Mouse (Mus musculus): ENCODE results near the gene Stab1. TPM values are rescaled to one million over a fixed set of nuclear protein-coding genes. Genes with fewer than 3 reads are reported as not detected.

The Stab1 gene
- polyA plus RNA-seq, 1 experiment from 2014 or later: 76.1 TPM

DNA sequence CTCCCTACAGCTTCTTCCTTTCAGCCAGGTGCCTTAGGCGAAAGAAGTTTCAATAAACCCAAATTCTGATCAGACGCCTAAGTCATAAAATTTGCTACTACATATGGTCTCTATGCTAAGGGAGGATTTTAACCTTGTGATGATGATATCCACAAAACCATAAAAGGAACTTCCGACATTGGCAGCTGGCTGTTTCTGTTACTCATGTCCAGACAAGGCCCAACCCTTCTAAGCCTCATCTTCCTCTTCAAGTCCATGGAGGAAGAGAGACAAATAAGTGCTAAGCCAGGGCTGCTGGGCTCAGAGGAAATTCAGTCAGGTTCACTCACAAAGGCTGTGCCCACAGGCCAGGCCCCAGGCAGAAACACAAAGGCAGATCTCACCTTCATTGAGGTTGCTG lies 20.9 kb upstream of the Stab1 start:
- no peak overlapping the region for H3K27ac ChIP-seq (replicated peaks; ENCODE audit: low read depth, low read length)
- WGBS: 95% methylated on average over 3 of the region's 3 CpGs

DNA sequence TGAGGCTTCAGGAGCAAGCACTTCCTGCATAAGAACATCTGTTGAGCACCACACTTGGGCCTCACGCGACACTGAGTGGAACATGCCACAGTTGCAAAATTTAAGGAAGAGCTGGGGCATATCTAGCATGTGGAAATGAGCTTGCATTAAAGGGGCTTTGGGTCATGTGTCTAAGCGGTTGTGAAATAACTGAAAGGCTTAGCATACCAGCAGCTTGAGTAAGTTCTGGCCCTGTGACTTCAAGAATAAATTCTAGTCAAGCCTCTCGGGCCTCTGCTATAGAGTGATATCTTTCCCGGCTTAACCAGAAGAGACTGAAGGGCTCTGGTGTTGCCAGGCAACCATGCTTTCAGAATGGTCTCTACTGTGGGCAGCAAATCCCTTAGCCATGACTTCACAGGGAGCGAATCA lies 20.3 kb upstream of the Stab1 start:
- Histone ChIP-seq H3K36me3 (ENCODE audit: control insufficient read depth, insufficient read depth, low read length) (peaks cover 100% of the 10 kb centered on the region), H3K27ac (replicated peaks; ENCODE audit: low read depth, low read length) (no peak overlapping the region), H3K27me3 (replicated peaks; ENCODE audit: control insufficient read depth, insufficient read depth, low read length) (no peaks in the 10 kb centered on the region), H3K4me2 (ENCODE audit: low read depth, low read length) (no peak overlapping the region), H3K4me3 (ENCODE audit: low read depth, low read length) (no peak overlapping the region), H3K9ac (ENCODE audit: low read depth, low read length) (no peak overlapping the region), H3K9me3 (ENCODE audit: control insufficient read depth, low read length) (no peaks in the 10 kb centered on the region), H3K4me1 (ENCODE audit: control insufficient read depth, insufficient read depth, low read length) (no peaks in the 10 kb centered on the region)
- DNase-seq (ENCODE audit: low spot score) (no peak), ATAC-seq (ENCODE audit: low read depth) (no peak)
- 87% methylated on average over 6 of the region's 6 CpGs for WGBS

More for the DNA sequence above, 20.9 kb upstream of the Stab1 start:
- Histone ChIP-seq H3K9me3 (ENCODE audit: control insufficient read depth, low read length) (no peaks in the 10 kb centered on the region), H3K9ac (ENCODE audit: low read depth, low read length) (no peak overlapping the region), H3K27me3 (replicated peaks; ENCODE audit: control insufficient read depth, insufficient read depth, low read length) (no peaks in the 10 kb centered on the region), H3K4me3 (ENCODE audit: low read depth, low read length) (no peak overlapping the region), H3K4me1 (ENCODE audit: control insufficient read depth, insufficient read depth, low read length) (no peaks in the 10 kb centered on the region), H3K4me2 (ENCODE audit: low read depth, low read length) (no peak overlapping the region), H3K36me3 (ENCODE audit: control insufficient read depth, insufficient read depth, low read length) (peaks cover 97% of the 10 kb centered on the region)
- ATAC-seq (ENCODE audit: low read depth) (no peak), DNase-seq (ENCODE audit: low spot score) (no peak)

DNA sequence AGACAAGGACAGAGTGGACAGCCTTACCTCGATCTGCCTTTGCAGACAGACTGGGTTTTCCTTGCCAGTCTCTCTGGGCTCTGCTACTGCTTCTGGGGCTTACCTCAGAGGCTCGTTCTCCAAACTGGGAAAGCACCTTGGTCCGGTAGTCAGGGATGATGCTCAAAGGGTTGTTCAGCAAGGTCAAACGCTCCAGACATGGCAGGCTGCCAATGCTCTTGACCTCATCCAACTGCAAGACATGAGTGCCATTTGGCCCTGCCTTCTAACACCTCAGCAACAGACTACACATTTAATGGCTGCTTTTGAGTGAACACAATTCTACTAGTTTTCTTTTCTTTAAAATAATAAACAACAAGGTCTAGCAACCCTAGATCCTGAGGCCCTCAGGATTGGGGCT lies 18.2 kb upstream of the Stab1 start:
- WGBS: 90% methylated on average over 4 of the region's 4 CpGs
- DNase-seq (ENCODE audit: low spot score) (no peak), ATAC-seq (ENCODE audit: low read depth) (no peak)
- Histone ChIP-seq H3K9me3 (ENCODE audit: control insufficient read depth, low read length) (no peaks in the 10 kb centered on the region), H3K36me3 (ENCODE audit: control insufficient read depth, insufficient read depth, low read length) (peaks cover 100% of the 10 kb centered on the region), H3K27me3 (replicated peaks; ENCODE audit: control insufficient read depth, insufficient read depth, low read length) (no peaks in the 10 kb centered on the region), H3K4me3 (ENCODE audit: low read depth, low read length) (no peak overlapping the region), H3K4me1 (ENCODE audit: control insufficient read depth, insufficient read depth, low read length) (no peaks in the 10 kb centered on the region), H3K4me2 (ENCODE audit: low read depth, low read length) (no peak overlapping the region), H3K9ac (ENCODE audit: low read depth, low read length) (no peak overlapping the region), H3K27ac (replicated peaks; ENCODE audit: low read depth, low read length) (no peak overlapping the region)

DNA sequence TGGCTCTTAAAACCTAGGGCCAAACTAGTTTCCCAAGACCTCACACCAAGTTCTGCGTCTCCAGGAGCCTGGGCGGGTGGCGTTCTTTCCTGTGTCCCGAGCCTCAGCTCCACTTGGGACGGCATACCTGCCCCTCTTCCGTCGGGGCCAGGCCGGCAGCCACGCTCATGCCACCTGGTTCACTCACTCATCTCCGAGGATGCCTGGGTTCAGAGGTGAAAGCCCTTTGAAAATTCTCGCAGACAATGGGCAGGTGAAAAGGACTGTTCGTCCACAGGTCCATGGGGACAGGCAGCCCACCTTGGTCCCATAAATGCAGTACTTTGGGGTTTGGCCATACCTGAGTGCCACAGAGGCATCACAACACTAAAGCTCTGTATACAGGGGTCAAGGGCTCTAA lies 15.8 kb upstream of the Stab1 start:
- Histone ChIP-seq H3K4me3 (ENCODE audit: low read depth, low read length) (no peak overlapping the region), H3K4me2 (ENCODE audit: low read depth, low read length) (no peak overlapping the region), H3K27me3 (replicated peaks; ENCODE audit: control insufficient read depth, insufficient read depth, low read length) (no peaks in the 10 kb centered on the region), H3K36me3 (ENCODE audit: control insufficient read depth, insufficient read depth, low read length) (peaks cover 100% of the 10 kb centered on the region), H3K9me3 (ENCODE audit: control insufficient read depth, low read length) (no peaks in the 10 kb centered on the region), H3K9ac (ENCODE audit: low read depth, low read length) (no peak overlapping the region), H3K27ac (replicated peaks; ENCODE audit: low read depth, low read length) (no peak overlapping the region), H3K4me1 (ENCODE audit: control insufficient read depth, insufficient read depth, low read length) (no peaks in the 10 kb centered on the region)
- no peak for DNase-seq (ENCODE audit: low spot score)
- ATAC-seq (ENCODE audit: low read depth): no peak
- WGBS: 92% methylated on average over 12 of the region's 12 CpGs

DNA sequence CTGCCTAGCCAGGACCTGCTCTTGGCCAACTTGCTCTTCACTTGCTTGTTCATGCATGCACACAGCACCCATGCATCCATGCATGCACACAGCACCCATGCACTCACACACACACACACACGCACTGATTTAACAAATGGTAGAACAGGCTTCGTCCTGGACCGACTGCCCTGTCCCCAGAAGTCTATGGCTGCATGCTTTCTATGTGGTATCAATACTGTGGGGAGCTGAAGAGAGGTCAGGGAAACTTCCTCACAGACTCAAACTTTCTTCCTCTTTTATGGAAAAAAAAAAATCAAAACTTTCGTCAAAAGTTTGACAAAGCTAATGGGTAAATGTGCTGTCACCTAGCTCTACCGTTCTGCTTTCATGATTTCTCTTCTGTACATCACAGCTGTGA lies 15.1 kb upstream of the Stab1 start:
- Histone ChIP-seq H3K27ac (replicated peaks; ENCODE audit: low read depth, low read length) (no peak overlapping the region; the same call in 1 of the 2 replicates), H3K4me2 (ENCODE audit: low read depth, low read length) (no peak overlapping the region), H3K36me3 (ENCODE audit: control insufficient read depth, insufficient read depth, low read length) (peaks cover 100% of the 10 kb centered on the region), H3K4me1 (ENCODE audit: control insufficient read depth, insufficient read depth, low read length) (no peaks in the 10 kb centered on the region), H3K27me3 (replicated peaks; ENCODE audit: control insufficient read depth, insufficient read depth, low read length) (no peaks in the 10 kb centered on the region), H3K9ac (ENCODE audit: low read depth, low read length) (no peak overlapping the region), H3K9me3 (ENCODE audit: control insufficient read depth, low read length) (no peaks in the 10 kb centered on the region), H3K4me3 (ENCODE audit: low read depth, low read length) (no peak overlapping the region)
- WGBS: 89% methylated on average over 5 of the region's 5 CpGs
- DNase-seq (ENCODE audit: low spot score) (no peak), ATAC-seq (ENCODE audit: low read depth) (no peak)

DNA sequence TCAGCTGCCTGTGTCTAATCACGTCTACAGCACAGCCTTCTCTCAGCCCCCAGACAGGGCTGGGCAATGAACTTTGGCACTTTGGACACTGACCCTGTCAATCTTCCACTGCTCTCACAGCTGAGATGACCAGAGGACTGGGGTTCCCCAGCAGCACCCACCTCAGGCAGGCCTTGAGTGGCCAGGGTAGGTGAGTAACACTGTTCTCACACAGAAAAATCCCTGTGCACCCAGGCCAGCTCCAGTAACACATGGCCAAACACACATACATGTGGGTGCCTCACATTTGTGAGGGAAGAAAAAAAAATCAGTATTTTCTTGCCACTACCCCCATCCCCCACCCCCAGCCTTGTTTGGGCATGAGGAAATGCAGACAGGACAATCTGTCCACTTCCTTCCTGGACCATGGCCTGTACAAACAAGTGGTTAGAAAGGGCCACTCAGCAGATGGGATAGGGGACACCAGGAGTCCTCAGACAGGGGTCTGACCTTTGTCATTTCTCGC lies 14.4 kb upstream of the Stab1 start:
- H3K4me3 ChIP-seq (ENCODE audit: low read depth, low read length): no peak overlapping the region
- WGBS: 64% methylated on average over 2 of the region's 2 CpGs
- H3K4me1 ChIP-seq (ENCODE audit: control insufficient read depth, insufficient read depth, low read length): no peaks in the 10 kb centered on the region
- DNase-seq (ENCODE audit: low spot score) (no peak), ATAC-seq (ENCODE audit: low read depth) (no peak)
- H3K9me3 ChIP-seq (ENCODE audit: control insufficient read depth, low read length): no peaks in the 10 kb centered on the region
- H3K4me2 ChIP-seq (ENCODE audit: low read depth, low read length): no peak overlapping the region
- H3K27ac ChIP-seq (replicated peaks; ENCODE audit: low read depth, low read length): no peak overlapping the region
- no peaks in the 10 kb centered on the region for H3K27me3 ChIP-seq (replicated peaks; ENCODE audit: control insufficient read depth, insufficient read depth, low read length)
- H3K9ac ChIP-seq (ENCODE audit: low read depth, low read length): no peak overlapping the region
- H3K36me3 ChIP-seq (ENCODE audit: control insufficient read depth, insufficient read depth, low read length): peaks cover 98% of the 10 kb centered on the region

DNA sequence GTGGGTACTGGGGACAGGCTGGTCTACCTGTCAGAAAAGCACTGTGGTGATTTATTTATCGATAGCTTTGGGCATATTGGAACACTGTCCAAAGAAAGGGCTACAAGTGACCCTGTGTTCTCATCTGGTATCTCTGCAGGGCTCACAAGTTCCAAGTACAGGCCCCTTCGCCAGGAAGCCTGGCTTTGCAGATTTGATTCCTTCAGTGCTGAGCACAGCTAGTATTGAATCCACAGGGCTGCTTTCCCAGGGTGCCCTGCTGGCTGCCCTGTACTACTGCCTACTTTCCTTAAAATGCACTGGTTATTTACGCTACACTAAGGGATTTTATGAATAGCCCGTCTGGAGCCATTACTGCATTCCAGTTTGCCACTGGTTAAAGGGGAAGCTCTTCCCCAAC lies 13.1 kb upstream of the Stab1 start:
- Histone ChIP-seq H3K27me3 (replicated peaks; ENCODE audit: control insufficient read depth, insufficient read depth, low read length) (no peaks in the 10 kb centered on the region), H3K27ac (replicated peaks; ENCODE audit: low read depth, low read length) (no peak overlapping the region), H3K9ac (ENCODE audit: low read depth, low read length) (no peak overlapping the region), H3K4me3 (ENCODE audit: low read depth, low read length) (no peak overlapping the region), H3K4me1 (ENCODE audit: control insufficient read depth, insufficient read depth, low read length) (no peaks in the 10 kb centered on the region), H3K36me3 (ENCODE audit: control insufficient read depth, insufficient read depth, low read length) (peaks cover 98% of the 10 kb centered on the region), H3K9me3 (ENCODE audit: control insufficient read depth, low read length) (no peaks in the 10 kb centered on the region), H3K4me2 (ENCODE audit: low read depth, low read length) (no peak overlapping the region)
- ATAC-seq (ENCODE audit: low read depth) (no peak), DNase-seq (ENCODE audit: low spot score) (no peak)
- 81% methylated on average over 4 of the region's 4 CpGs for WGBS

DNA sequence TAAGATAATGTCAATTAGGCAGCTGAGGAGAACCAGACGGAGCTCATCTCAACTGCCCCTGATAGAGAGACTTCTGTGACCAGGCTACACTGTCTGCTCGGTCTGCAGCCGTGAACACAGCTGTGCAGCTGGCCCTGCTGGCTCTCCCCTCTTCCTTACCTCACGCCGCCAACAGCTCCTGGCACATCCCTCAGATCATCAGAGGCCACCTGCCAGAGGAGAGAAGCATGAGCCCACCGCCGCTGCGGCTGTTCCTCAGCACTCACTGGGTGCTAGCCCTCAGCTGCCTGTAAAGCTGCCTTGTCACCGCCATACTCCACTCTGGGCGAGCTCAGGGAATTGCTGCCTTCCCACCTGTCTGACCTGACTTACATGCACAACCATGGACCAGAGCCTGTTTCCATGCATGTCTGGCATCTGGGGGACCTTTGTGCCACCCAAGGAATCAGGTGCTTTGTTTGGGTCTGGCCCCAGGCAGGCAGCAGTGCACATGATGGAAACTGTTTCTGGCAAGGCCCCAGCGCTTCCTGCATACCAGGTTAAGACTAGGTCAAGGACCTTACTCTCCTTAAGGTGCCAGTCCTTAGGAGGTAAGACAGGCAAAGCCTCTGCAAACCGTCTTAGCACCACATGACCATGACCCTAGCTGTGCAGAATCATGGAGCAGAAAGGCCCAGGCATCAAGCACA lies 11.4 kb upstream of the Stab1 start:
- no peaks in the 10 kb centered on the region for H3K4me1 ChIP-seq (ENCODE audit: control insufficient read depth, insufficient read depth, low read length)
- H3K4me3 ChIP-seq (ENCODE audit: low read depth, low read length): no peak overlapping the region
- H3K36me3 ChIP-seq (ENCODE audit: control insufficient read depth, insufficient read depth, low read length): peaks cover 98% of the 10 kb centered on the region
- WGBS: 87% methylated on average over 10 of the region's 12 CpGs
- DNase-seq (ENCODE audit: low spot score) (no peak), ATAC-seq (ENCODE audit: low read depth) (no peak)
- H3K27me3 ChIP-seq (replicated peaks; ENCODE audit: control insufficient read depth, insufficient read depth, low read length): no peaks in the 10 kb centered on the region
- H3K4me2 ChIP-seq (ENCODE audit: low read depth, low read length): no peak overlapping the region
- H3K9me3 ChIP-seq (ENCODE audit: control insufficient read depth, low read length): no peaks in the 10 kb centered on the region
- no peak overlapping the region for H3K9ac ChIP-seq (ENCODE audit: low read depth, low read length)
- no peak overlapping the region for H3K27ac ChIP-seq (replicated peaks; ENCODE audit: low read depth, low read length)

DNA sequence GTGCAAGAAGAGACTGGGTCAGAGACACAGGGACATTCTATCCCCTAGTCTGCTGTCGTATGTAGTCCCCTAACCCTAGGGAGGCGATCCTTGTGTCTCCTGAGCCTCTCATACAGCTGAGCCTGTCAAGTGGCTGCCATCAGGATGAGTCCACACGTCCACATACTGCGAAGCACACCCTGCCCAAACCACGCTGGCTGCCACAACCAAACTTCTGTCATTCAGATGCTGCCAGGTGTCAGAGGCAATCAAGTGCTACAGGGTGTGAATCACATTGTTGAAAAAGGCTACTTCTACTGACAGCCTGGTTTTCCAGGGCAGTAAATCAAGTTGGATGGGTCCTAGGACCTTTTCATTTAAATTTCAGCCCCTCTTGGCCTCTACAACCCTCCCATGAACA lies 9.3 kb upstream of the Stab1 start:
- Histone ChIP-seq H3K4me3 (ENCODE audit: low read depth, low read length) (no peak overlapping the region), H3K36me3 (ENCODE audit: control insufficient read depth, insufficient read depth, low read length) (peaks cover 98% of the 10 kb centered on the region), H3K9ac (ENCODE audit: low read depth, low read length) (no peak overlapping the region), H3K4me1 (ENCODE audit: control insufficient read depth, insufficient read depth, low read length) (no peaks in the 10 kb centered on the region), H3K27me3 (replicated peaks; ENCODE audit: control insufficient read depth, insufficient read depth, low read length) (no peaks in the 10 kb centered on the region), H3K9me3 (ENCODE audit: control insufficient read depth, low read length) (no peaks in the 10 kb centered on the region), H3K27ac (replicated peaks; ENCODE audit: low read depth, low read length) (no peak overlapping the region), H3K4me2 (ENCODE audit: low read depth, low read length) (no peak overlapping the region)
- 91% methylated on average over 5 of the region's 5 CpGs for WGBS
- ATAC-seq (ENCODE audit: low read depth): no peak
- no peak for DNase-seq (ENCODE audit: low spot score)

All from embryonic facial prominence, embryonic 14.5 days (tissue).